ENCODE assay signal across 23 mouse cellular contexts in the genomic region with DNA sequence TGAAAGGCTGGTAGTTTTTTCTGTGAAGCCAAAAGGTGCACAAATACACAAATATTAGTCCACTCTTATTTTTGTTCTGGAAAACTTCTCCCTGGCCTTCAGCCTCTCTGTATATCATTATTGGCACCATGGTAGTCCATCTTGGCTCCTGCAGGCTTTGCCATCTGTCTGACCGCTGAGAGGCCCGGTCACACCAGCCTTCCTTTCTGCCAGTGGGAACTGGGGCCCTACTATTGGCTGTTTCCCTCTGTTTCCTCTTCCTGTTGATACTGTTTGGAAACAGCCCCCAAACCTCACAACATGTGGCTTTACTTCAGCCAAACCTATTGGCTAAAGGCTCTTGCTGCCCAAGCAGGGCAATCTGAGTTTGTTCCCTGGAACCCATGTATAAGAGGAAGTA.
DNase-seq lines count a peak whose midpoint lies in the region; ATAC-seq and TF ChIP-seq lines count a peak whose summit lies in the region.
"Had no signal": no experiment of that assay in that cellular context is flagged by ENCODE, and none has a peak within 500 bp of the region (broad histone marks: within the 10 kb centered on the region; RNA-seq: fewer than 3 reads in every experiment).

No protein-coding gene starts in this region.

- H3K9ac ChIP-seq in liver, postnatal 0 days (replicated peaks): no peak overlapping the region
- no peak overlapping the region for H3K9ac ChIP-seq in liver, embryonic 11.5 days (ENCODE audit: low read depth, low read length)
- H3K9ac ChIP-seq: forebrain, embryonic 12.5 days; hindbrain, embryonic 14.5 days; intestine, embryonic 15.5 days; limb, embryonic 13.5 days; stomach, embryonic 15.5 days had no signal

- peak overlapping the region; percentile 44; the same call in 1 of the 2 replicates for H3K27ac ChIP-seq in liver, postnatal 0 days (ENCODE audit: low read depth)
- no peak overlapping the region for H3K27ac ChIP-seq in liver, embryonic 11.5 days (ENCODE audit: low read depth, low read length)
- H3K27ac ChIP-seq: forebrain, embryonic 12.5 days; hindbrain, embryonic 14.5 days; intestine, embryonic 15.5 days; limb, embryonic 13.5 days; stomach, embryonic 15.5 days had no signal

- H3K4me3 ChIP-seq in liver, postnatal 0 days (ENCODE audit: low read depth, low read length): no peak overlapping the region
- no peak overlapping the region for H3K4me3 ChIP-seq in liver, embryonic 11.5 days (ENCODE audit: low read depth, low read length)
- H3K4me3 ChIP-seq: forebrain, embryonic 12.5 days; intestine, embryonic 15.5 days; limb, embryonic 13.5 days; myocyte; stomach, embryonic 15.5 days had no signal

- no peak for DNase-seq in liver, postnatal 0 days
- no peak for DNase-seq in liver, embryonic 11.5 days (ENCODE audit: low spot score)
- peak; percentile 93 for DNase-seq in cerebellum, adult 11-12 months
- peak; percentile 78 to 89 for DNase-seq in cerebellum, postnatal 10 days
- DNase-seq in frontal cortex, postnatal 10 days (ENCODE audit: low spot score in 2 of 2): no peak
- DNase-seq in testis, postnatal 10 days (ENCODE audit: low spot score): no peak
- no peak for DNase-seq in heart, adult 8-10 months (ENCODE audit: low spot score)
- DNase-seq: adrenal gland, postnatal 14 days; gastrocnemius, postnatal 36 days; heart, postnatal 10 days; kidney, adult 9 months; kidney, postnatal 36 days; layer of hippocampus, adult 9-11 months; lung, postnatal 10 days; midbrain, embryonic 14.5 days; right cerebral cortex, postnatal 14 days had no signal

- no peak overlapping the region for H3K4me2 ChIP-seq in liver, postnatal 0 days (ENCODE audit: low read depth, low read length)
- H3K4me2 ChIP-seq in liver, embryonic 11.5 days: no peak overlapping the region
- H3K4me2 ChIP-seq: forebrain, embryonic 12.5 days; heart, embryonic 11.5 days; hindbrain, embryonic 14.5 days; intestine, embryonic 15.5 days; limb, embryonic 13.5 days; stomach, embryonic 15.5 days had no signal

- H3K27me3 ChIP-seq in liver, postnatal 0 days (ENCODE audit: insufficient read depth, low read length): no peaks in the 10 kb centered on the region
- H3K27me3 ChIP-seq in liver, embryonic 11.5 days (replicated peaks; ENCODE audit: control insufficient read depth, insufficient read depth, low read length): no peaks in the 10 kb centered on the region
- H3K27me3 ChIP-seq: forebrain, embryonic 12.5 days; intestine, embryonic 15.5 days; limb, embryonic 13.5 days; stomach, embryonic 15.5 days had no signal

- peaks cover 36% of the 10 kb centered on the region for H3K4me1 ChIP-seq in liver, postnatal 0 days (ENCODE audit: insufficient read depth)
- H3K4me1 ChIP-seq in liver, embryonic 11.5 days (replicated peaks; ENCODE audit: control insufficient read depth, insufficient read depth, low read length): peaks cover 16% of the 10 kb centered on the region
- H3K4me1 ChIP-seq: limb, embryonic 13.5 days; stomach, embryonic 15.5 days had no signal

- 65% methylated on average over 2 of the region's 2 CpGs for WGBS in liver, postnatal 0 days (ENCODE audit: insufficient replicate concordance)
- WGBS in liver, embryonic 11.5 days: 80% methylated on average over 2 of the region's 2 CpGs

- no peaks in the 10 kb centered on the region for H3K9me3 ChIP-seq in liver, postnatal 0 days (ENCODE audit: low read length)
- no peaks in the 10 kb centered on the region for H3K9me3 ChIP-seq in liver, embryonic 11.5 days (ENCODE audit: control insufficient read depth, low read length)
- H3K9me3 ChIP-seq: forebrain, embryonic 12.5 days; intestine, embryonic 15.5 days; limb, embryonic 13.5 days; stomach, embryonic 15.5 days had no signal

- no peak for TF ChIP-seq CTCF in liver, postnatal 0 days (IDR thresholded peaks at IDR 0.05; ENCODE audit: low read depth)

- no peak for TF ChIP-seq EP300 in liver, postnatal 0 days (IDR thresholded peaks at IDR 0.05; ENCODE audit: low read depth)

- 0 out of 2 replicates have a peak, but pooled peaks cover 6% of the 10 kb centered on the region for H3K36me3 ChIP-seq in liver, postnatal 0 days (replicated peaks; ENCODE audit: insufficient read depth, low read length)
- no peaks in the 10 kb centered on the region for H3K36me3 ChIP-seq in liver, embryonic 11.5 days (ENCODE audit: control insufficient read depth, insufficient read depth, low read length)
- H3K36me3 ChIP-seq: forebrain, embryonic 12.5 days; intestine, embryonic 15.5 days had no signal

- ATAC-seq in liver, postnatal 0 days: no peak
- ATAC-seq in liver, embryonic 11.5 days (replicated peaks; ENCODE audit: low FRiP score): no peak
- ATAC-seq: intestine, embryonic 15.5 days had no signal

Comparison
In these comparisons a context has a peak if more than half of its experiments do, and no peak if none do; other contexts are left out.
1. DNase-seq: peak in cerebellum, adult 11-12 months (single experiment) and cerebellum, postnatal 10 days (2 of 2); none in liver, postnatal 0 days (single experiment), liver, embryonic 11.5 days (single experiment), frontal cortex, postnatal 10 days (0 of 2), testis, postnatal 10 days (single experiment) and heart, adult 8-10 months (single experiment).